Mouse (Mus musculus): ENCODE data around the gene Tnfrsf25. TPM values are rescaled to one million over a fixed set of nuclear protein-coding genes. Genes with fewer than 3 reads are reported as not detected.

Gene Tnfrsf25
- polyA plus RNA-seq, 1 experiment: 0.95 TPM

- H3K27me3 ChIP-seq (ENCODE audit: control insufficient read depth, insufficient read depth, insufficient read length): peaks cover 37% of the 10 kb centered on the region
- peak overlapping the region; percentile 53 for H3ac ChIP-seq (ENCODE audit: control insufficient read depth, insufficient read length, low read depth)
- no peaks in the 10 kb centered on the region for H3K79me2 ChIP-seq (ENCODE audit: control insufficient read depth, insufficient read depth)
- H3K79me3 ChIP-seq (ENCODE audit: low read depth): no peaks in the 10 kb centered on the region
- no peak overlapping the region for H3K4me3 ChIP-seq (ENCODE audit: insufficient read depth, poor library complexity, severe bottlenecking)
- H3K36me3 ChIP-seq (ENCODE audit: control insufficient read depth, insufficient read depth): no peaks in the 10 kb centered on the region
- TF ChIP-seq FOSL1 (IDR thresholded peaks at IDR 0.05; ENCODE audit: insufficient read depth, low read length, poor library complexity, severe bottlenecking) (no peak), MAX (IDR thresholded peaks at IDR 0.05) (no peak), CTCF (IDR thresholded peaks at IDR 0.05; ENCODE audit: control insufficient read depth, insufficient read depth, insufficient read length) (peak; percentile 53), USF1 (IDR thresholded peaks at IDR 0.05; ENCODE audit: low read depth) (no peak), MYOG (IDR thresholded peaks at IDR 0.05; ENCODE audit: control insufficient read depth, extremely low read depth, insufficient read length) (no peak), CEBPB (IDR thresholded peaks at IDR 0.05; ENCODE audit: low read depth) (no peak), MYOD1 (IDR thresholded peaks at IDR 0.05; ENCODE audit: control insufficient read depth, insufficient read length, low read depth) (no peak)
Measured at GRCm38 (mm10) chr4:152130771-152131653, 15.3 kb downstream of the Tnfrsf25 start.

GRCm38 (mm10) chr4:152131809-152132771 is 16.4 kb downstream of the Tnfrsf25 start:
- no peak for TF ChIP-seq CTCF (IDR thresholded peaks at IDR 0.05; ENCODE audit: control insufficient read depth, insufficient read depth, insufficient read length)
- TF ChIP-seq MAX (IDR thresholded peaks at IDR 0.05): no peak
- TF ChIP-seq USF1 (IDR thresholded peaks at IDR 0.05; ENCODE audit: low read depth): no peak
- TF ChIP-seq CEBPB (IDR thresholded peaks at IDR 0.05; ENCODE audit: low read depth): no peak
- TF ChIP-seq MYOG (IDR thresholded peaks at IDR 0.05; ENCODE audit: control insufficient read depth, extremely low read depth, insufficient read length): no peak
- Histone ChIP-seq H3K27me3 (ENCODE audit: control insufficient read depth, insufficient read depth, insufficient read length) (peaks cover 26% of the 10 kb centered on the region), H3K79me2 (ENCODE audit: control insufficient read depth, insufficient read depth) (no peaks in the 10 kb centered on the region), H3K79me3 (ENCODE audit: low read depth) (no peaks in the 10 kb centered on the region), H3K4me3 (ENCODE audit: insufficient read depth, poor library complexity, severe bottlenecking) (no peak overlapping the region), H3ac (ENCODE audit: control insufficient read depth, insufficient read length, low read depth) (no peak overlapping the region), H3K36me3 (ENCODE audit: control insufficient read depth, insufficient read depth) (no peaks in the 10 kb centered on the region)

DNA sequence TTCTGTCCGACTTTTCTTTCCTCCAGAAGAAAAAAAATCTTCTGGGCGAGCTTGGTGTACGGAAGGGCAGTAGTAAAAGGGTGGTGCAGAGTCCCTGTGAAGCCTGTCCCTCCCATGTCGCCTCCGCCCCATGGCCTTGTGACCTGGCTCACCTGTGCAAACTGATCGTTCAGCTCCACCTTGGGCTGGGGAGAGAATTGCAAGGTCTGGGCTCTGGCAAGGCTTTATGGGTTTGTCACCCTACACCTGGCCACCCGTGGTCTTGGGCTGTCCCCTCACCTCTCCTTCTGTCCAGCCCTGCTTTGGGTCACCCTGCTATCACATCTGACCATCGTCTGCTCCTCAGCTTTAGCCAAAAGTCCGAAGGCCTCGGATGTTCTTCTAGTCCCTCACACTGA is 17.0 kb downstream of the Tnfrsf25 start:
- Histone ChIP-seq H3ac (ENCODE audit: control insufficient read depth, insufficient read length, low read depth) (no peak overlapping the region), H3K79me3 (ENCODE audit: low read depth) (no peaks in the 10 kb centered on the region), H3K79me2 (ENCODE audit: control insufficient read depth, insufficient read depth) (no peaks in the 10 kb centered on the region), H3K4me3 (ENCODE audit: insufficient read depth, poor library complexity, severe bottlenecking) (no peak overlapping the region), H3K27me3 (ENCODE audit: control insufficient read depth, insufficient read depth, insufficient read length) (peaks cover 22% of the 10 kb centered on the region), H3K36me3 (ENCODE audit: control insufficient read depth, insufficient read depth) (no peaks in the 10 kb centered on the region)
- TF ChIP-seq MYOD1 (IDR thresholded peaks at IDR 0.05; ENCODE audit: control insufficient read depth, insufficient read length, low read depth) (no peak), CEBPB (IDR thresholded peaks at IDR 0.05; ENCODE audit: low read depth) (no peak), FOSL1 (IDR thresholded peaks at IDR 0.05; ENCODE audit: insufficient read depth, low read length, poor library complexity, severe bottlenecking) (no peak), MYOG (IDR thresholded peaks at IDR 0.05; ENCODE audit: control insufficient read depth, extremely low read depth, insufficient read length) (no peak), MAX (IDR thresholded peaks at IDR 0.05) (no peak), CTCF (IDR thresholded peaks at IDR 0.05; ENCODE audit: control insufficient read depth, insufficient read depth, insufficient read length) (no peak), USF1 (IDR thresholded peaks at IDR 0.05; ENCODE audit: low read depth) (no peak)

DNA sequence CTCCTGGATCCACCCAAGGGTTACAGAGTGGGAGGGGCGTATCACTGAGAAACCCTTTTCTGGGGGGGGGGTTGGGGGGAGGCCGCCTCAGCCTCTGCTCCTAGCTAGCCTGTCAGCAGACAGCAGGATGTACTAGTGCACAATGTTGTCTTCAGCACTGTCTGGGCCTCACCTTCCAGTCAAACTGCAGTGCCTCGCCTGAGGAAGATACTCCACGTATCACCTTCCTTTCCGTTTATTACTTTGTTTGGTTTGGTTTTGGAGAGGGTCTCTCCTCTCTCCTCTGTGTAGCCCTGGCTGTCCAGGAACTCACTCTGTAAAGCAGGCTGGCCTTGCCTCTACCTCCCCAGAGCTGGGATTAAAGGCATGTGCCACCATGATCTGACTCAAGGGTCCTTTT is 17.5 kb downstream of the Tnfrsf25 start:
- TF ChIP-seq CTCF (IDR thresholded peaks at IDR 0.05; ENCODE audit: control insufficient read depth, insufficient read depth, insufficient read length): no peak
- TF ChIP-seq MYOG (IDR thresholded peaks at IDR 0.05; ENCODE audit: control insufficient read depth, extremely low read depth, insufficient read length): no peak
- TF ChIP-seq MAX (IDR thresholded peaks at IDR 0.05): no peak
- TF ChIP-seq MYOD1 (IDR thresholded peaks at IDR 0.05; ENCODE audit: control insufficient read depth, insufficient read length, low read depth): no peak
- no peak for TF ChIP-seq CEBPB (IDR thresholded peaks at IDR 0.05; ENCODE audit: low read depth)
- no peak for TF ChIP-seq USF1 (IDR thresholded peaks at IDR 0.05; ENCODE audit: low read depth)
- Histone ChIP-seq H3ac (ENCODE audit: control insufficient read depth, insufficient read length, low read depth) (no peak overlapping the region), H3K79me3 (ENCODE audit: low read depth) (no peaks in the 10 kb centered on the region), H3K36me3 (ENCODE audit: control insufficient read depth, insufficient read depth) (no peaks in the 10 kb centered on the region), H3K4me3 (ENCODE audit: insufficient read depth, poor library complexity, severe bottlenecking) (no peak overlapping the region), H3K79me2 (ENCODE audit: control insufficient read depth, insufficient read depth) (no peaks in the 10 kb centered on the region), H3K27me3 (ENCODE audit: control insufficient read depth, insufficient read depth, insufficient read length) (peaks cover 17% of the 10 kb centered on the region)

GRCm38 (mm10) chr4:152134507-152134906 is 18.8 kb downstream of the Tnfrsf25 start:
- H3ac ChIP-seq (ENCODE audit: control insufficient read depth, insufficient read length, low read depth): no peak overlapping the region
- no peaks in the 10 kb centered on the region for H3K36me3 ChIP-seq (ENCODE audit: control insufficient read depth, insufficient read depth)
- no peaks in the 10 kb centered on the region for H3K79me3 ChIP-seq (ENCODE audit: low read depth)
- TF ChIP-seq CTCF (IDR thresholded peaks at IDR 0.05; ENCODE audit: control insufficient read depth, insufficient read depth, insufficient read length) (peak; percentile 59), CEBPB (IDR thresholded peaks at IDR 0.05; ENCODE audit: low read depth) (no peak), FOSL1 (IDR thresholded peaks at IDR 0.05; ENCODE audit: insufficient read depth, low read length, poor library complexity, severe bottlenecking) (no peak), MYOG (IDR thresholded peaks at IDR 0.05; ENCODE audit: control insufficient read depth, extremely low read depth, insufficient read length) (no peak), USF1 (IDR thresholded peaks at IDR 0.05; ENCODE audit: low read depth) (no peak), MAX (IDR thresholded peaks at IDR 0.05) (no peak), MYOD1 (IDR thresholded peaks at IDR 0.05; ENCODE audit: control insufficient read depth, insufficient read length, low read depth) (no peak)
- H3K79me2 ChIP-seq (ENCODE audit: control insufficient read depth, insufficient read depth): no peaks in the 10 kb centered on the region
- no peak overlapping the region for H3K4me3 ChIP-seq (ENCODE audit: insufficient read depth, poor library complexity, severe bottlenecking)
- peaks cover 14% of the 10 kb centered on the region for H3K27me3 ChIP-seq (ENCODE audit: control insufficient read depth, insufficient read depth, insufficient read length)

Measured in C2C12 (cell line).